Mouse (Mus musculus) myocyte (in vitro differentiated cells): ENCODE data around the gene Adrm1.
"Not testable (repeated sequence)": the region's sequence is repeated elsewhere in the genome, so short reads cannot be mapped to it uniquely, and the experiment has no call there.

Source experiments
- E2F4 ChIP-seq: IDR thresholded peaks from one replicate; pipeline ENCODE4 v1.6.1; 2011; ENCODE audit warnings: mild to moderate bottlenecking, control low read depth, moderate library complexity; ENCODE audit not compliant: insufficient read depth
- POLR2A ChIP-seq: IDR thresholded peaks from one replicate; pipeline ENCODE4 v1.6.1; 2011; ENCODE audit warnings: low read depth, mild to moderate bottlenecking, control low read depth, moderate library complexity; ENCODE audit not compliant: insufficient read length
- POLR2AphosphoS2 ChIP-seq: IDR thresholded peaks from one replicate; pipeline ENCODE4 v1.6.1; 2011; ENCODE audit warnings: low read depth, control low read depth; ENCODE audit not compliant: insufficient read length
- TCF12 ChIP-seq: IDR thresholded peaks from one replicate; pipeline ENCODE4 v1.6.1; 2011; ENCODE audit warnings: mild to moderate bottlenecking, control low read depth; ENCODE audit not compliant: poor library complexity, insufficient read depth, severe bottlenecking
- USF1 ChIP-seq: IDR thresholded peaks from one replicate; pipeline ENCODE4 v1.6.1; 2011; ENCODE audit warnings: low read depth, mild to moderate bottlenecking, control low read depth, moderate library complexity

GRCm38 (mm10) chr2:180173711-180174110 is 2.4 kb downstream of the Adrm1 start:
- not testable (repeated sequence) for TF ChIP-seq POLR2A, POLR2AphosphoS2, E2F4, USF1, TCF12
